In the genomic region with DNA sequence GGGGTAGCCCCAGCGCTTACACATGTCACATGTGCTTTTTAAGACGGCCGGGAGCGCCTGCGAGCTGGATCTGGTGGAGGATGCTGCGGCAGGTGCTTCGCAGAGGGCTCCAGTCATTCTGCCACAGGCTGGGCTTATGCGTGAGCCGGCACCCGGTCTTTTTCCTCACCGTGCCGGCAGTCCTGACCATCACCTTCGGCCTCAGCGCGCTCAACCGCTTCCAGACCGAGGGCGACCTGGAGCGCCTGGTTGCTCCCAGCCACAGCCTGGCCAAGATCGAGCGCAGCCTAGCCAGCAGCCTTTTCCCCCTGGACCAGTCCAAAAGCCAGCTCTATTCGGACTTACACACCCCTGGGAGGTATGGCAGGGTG, we compare ENCODE assay signal across 9 mouse cellular contexts. TPM values are rescaled to one million over a fixed set of nuclear protein-coding genes. Genes with fewer than 3 reads are reported as not detected.
DNase-seq lines count a peak whose midpoint lies in the region; ATAC-seq lines count a peak whose summit lies in the region.
"Had no signal": no experiment of that assay in that cellular context is flagged by ENCODE, and none has a peak within 500 bp of the region (broad histone marks: within the 10 kb centered on the region; RNA-seq: fewer than 3 reads in every experiment).

No protein-coding gene starts in this region.

- no peaks in the 10 kb centered on the region for H3K36me3 ChIP-seq in heart, embryonic 12.5 days
- no peaks in the 10 kb centered on the region for H3K36me3 ChIP-seq in embryonic facial prominence, embryonic 12.5 days
- H3K36me3 ChIP-seq in intestine, embryonic 15.5 days = no peaks in the 10 kb centered on the region
- H3K36me3 ChIP-seq in midbrain, embryonic 12.5 days = no peaks in the 10 kb centered on the region

- peak overlapping the region; percentile 67 for H3K4me3 ChIP-seq in heart, embryonic 12.5 days
- H3K4me3 ChIP-seq in embryonic facial prominence, embryonic 12.5 days = peak overlapping the region; percentile 52
- peak overlapping the region; percentile 55 for H3K4me3 ChIP-seq in intestine, embryonic 15.5 days (replicated peaks)
- peak overlapping the region; percentile 66 for H3K4me3 ChIP-seq in midbrain, embryonic 12.5 days

- intact Hi-C loops in heart, postnatal 14 days (cut with DNase I) = no loop called here

- peak; percentile 25 for ATAC-seq in heart, embryonic 12.5 days (ENCODE audit: insufficient number of reproducible peaks, low FRiP score)
- peak; percentile 50 for ATAC-seq in embryonic facial prominence, embryonic 12.5 days (ENCODE audit: insufficient number of reproducible peaks, insufficient read depth, low FRiP score, low TSS enrichment)
- ATAC-seq in intestine, embryonic 15.5 days = peak; percentile 68
- peak; percentile 83 for ATAC-seq in midbrain, embryonic 12.5 days (ENCODE audit: low FRiP score, low read depth)

- 1% methylated on average over 22 of the region's 22 CpGs for WGBS in heart, embryonic 12.5 days
- 2% methylated on average over 22 of the region's 22 CpGs for WGBS in embryonic facial prominence, embryonic 12.5 days
- WGBS in intestine, embryonic 15.5 days = 2% methylated on average over 22 of the region's 22 CpGs
- WGBS in midbrain, embryonic 12.5 days = 1% methylated on average over 22 of the region's 22 CpGs

- peak overlapping the region; percentile 99 for H3K4me2 ChIP-seq in heart, embryonic 12.5 days
- H3K4me2 ChIP-seq in embryonic facial prominence, embryonic 12.5 days (replicated peaks) = peak overlapping the region; percentile 88
- peak overlapping the region; percentile 95 for H3K4me2 ChIP-seq in intestine, embryonic 15.5 days (replicated peaks)
- H3K4me2 ChIP-seq in midbrain, embryonic 12.5 days (replicated peaks) = peak overlapping the region; percentile 88

- H3K9ac ChIP-seq in heart, embryonic 12.5 days = peak overlapping the region; percentile 61
- peak overlapping the region; percentile 46 for H3K9ac ChIP-seq in embryonic facial prominence, embryonic 12.5 days
- H3K9ac ChIP-seq in intestine, embryonic 15.5 days = peak overlapping the region; percentile 34; the same call in 1 of the 2 replicates
- peak overlapping the region; percentile 62 for H3K9ac ChIP-seq in midbrain, embryonic 12.5 days (replicated peaks)

- H3K27me3 ChIP-seq in heart, embryonic 12.5 days (replicated peaks) = peaks cover 27% of the 10 kb centered on the region
- H3K27me3 ChIP-seq in embryonic facial prominence, embryonic 12.5 days = peaks cover 20% of the 10 kb centered on the region
- peaks cover 15% of the 10 kb centered on the region; the same call in 1 of the 2 replicates for H3K27me3 ChIP-seq in intestine, embryonic 15.5 days (replicated peaks)
- H3K27me3 ChIP-seq in midbrain, embryonic 12.5 days = 0 out of 2 replicates have a peak, but pooled peaks cover 8% of the 10 kb centered on the region

- no peak overlapping the region for H3K27ac ChIP-seq in heart, embryonic 12.5 days (ENCODE audit: poor library complexity, severe bottlenecking)
- H3K27ac ChIP-seq in embryonic facial prominence, embryonic 12.5 days = no peak overlapping the region
- no peak overlapping the region for H3K27ac ChIP-seq in intestine, embryonic 15.5 days
- H3K27ac ChIP-seq in midbrain, embryonic 12.5 days (replicated peaks) = no peak overlapping the region

- peaks cover 5% of the 10 kb centered on the region; the same call in 1 of the 2 replicates for H3K4me1 ChIP-seq in heart, embryonic 12.5 days (replicated peaks)
- H3K4me1 ChIP-seq in embryonic facial prominence, embryonic 12.5 days = peaks cover 4% of the 10 kb centered on the region; the same call in 1 of the 2 replicates
- no peaks in the 10 kb centered on the region; the same call in 1 of the 2 replicates for H3K4me1 ChIP-seq in intestine, embryonic 15.5 days (replicated peaks)
- peaks cover 16% of the 10 kb centered on the region for H3K4me1 ChIP-seq in midbrain, embryonic 12.5 days

- no peaks in the 10 kb centered on the region for H3K9me3 ChIP-seq in heart, embryonic 12.5 days (replicated peaks)
- no peaks in the 10 kb centered on the region for H3K9me3 ChIP-seq in embryonic facial prominence, embryonic 12.5 days
- H3K9me3 ChIP-seq in intestine, embryonic 15.5 days = no peaks in the 10 kb centered on the region
- H3K9me3 ChIP-seq in midbrain, embryonic 12.5 days = no peaks in the 10 kb centered on the region

- no peak for DNase-seq in heart, postnatal 14 days
- peak; percentile 17 for DNase-seq in NIH3T3 (ENCODE audit: low read depth)
- no peak for DNase-seq in urinary bladder, postnatal 36 days (ENCODE audit: low spot score in 2 of 2)
- DNase-seq in ovary, adult 18-20 months (ENCODE audit: low spot score) = no peak

RNA-seq across cellular contexts. Expression of a gene that starts 0.8 kb away (rescaled TPM):
- polyA plus RNA-seq in heart, embryonic 12.5 days (2016; fragmentation: Nextera tagmentation; extraction: Ambion mirVana) = 0.17 TPM in 2 replicates
- under 1 TPM in 1 of 2 experiments, not detected in 1; 0.07 TPM for total RNA-seq in heart, postnatal 14 days (2021)
- 1.7 and 3.0 TPM in 2 replicates for polyA plus RNA-seq in embryonic facial prominence, embryonic 12.5 days (2016; fragmentation: Nextera tagmentation; extraction: Ambion mirVana)
- polyA plus RNA-seq in intestine, embryonic 15.5 days (2015; fragmentation: Nextera tagmentation; extraction: Ambion mirVana) = 0.10 and 0.33 TPM in 2 replicates
- polyA plus RNA-seq in midbrain, embryonic 12.5 days (2016; fragmentation: Nextera tagmentation; extraction: Ambion mirVana) = 3.7 and 4.7 TPM in 2 replicates
- polyA plus RNA-seq: testis, adult 2 months had no signal

Comparison
In these comparisons a context has a peak if more than half of its experiments do, and no peak if none do; other contexts are left out.
1. ATAC-seq: peak in every context shown above with its lines; median percentile 83 in midbrain, embryonic 12.5 days; 68 in intestine, embryonic 15.5 days; 50 in embryonic facial prominence, embryonic 12.5 days; 25 in heart, embryonic 12.5 days.